Mouse (Mus musculus): Measurements from ENCODE around the gene Csf2rb2. TPM values are rescaled to one million over a fixed set of nuclear protein-coding genes. Genes with fewer than 3 reads are reported as not detected.

The Csf2rb2 gene
- polyA plus RNA-seq, 1 experiment: 3.1 TPM

Other genes starting within 250 kb of the Csf2rb2 start
- not detected in 2 replicates for gene Cacng2, start 185.7 kb downstream of the Csf2rb2 start, polyA plus RNA-seq (2012; rRNA removed)
- 22.4 and 27.3 TPM in 2 replicates for gene Ift27, start 131.6 kb downstream of the Csf2rb2 start, polyA plus RNA-seq (2012; rRNA removed)
- 1.3 TPM in 1 of 2 replicates, not detected in the other for gene Pvalb, start 99.3 kb downstream of the Csf2rb2 start, polyA plus RNA-seq (2012; rRNA removed)
- 20.4 and 22.8 TPM in 2 replicates for gene Ncf4, start 60.9 kb downstream of the Csf2rb2 start, polyA plus RNA-seq (2012; rRNA removed)
- 7.4 and 11.8 TPM in 2 replicates for gene Csf2rb, start 20.0 kb upstream of the Csf2rb2 start, polyA plus RNA-seq (2012; rRNA removed)
- not detected in 2 replicates for gene Tex33, start 90.2 kb upstream of the Csf2rb2 start, polyA plus RNA-seq (2012; rRNA removed)
- 19.9 and 39.4 TPM in 2 replicates for gene Tst, start 100.2 kb upstream of the Csf2rb2 start, polyA plus RNA-seq (2012; rRNA removed)
- gene Mpst, start 100.7 kb upstream of the Csf2rb2 start, polyA plus RNA-seq (2012; rRNA removed): 92.9 and 135 TPM in 2 replicates
- gene Kctd17, start 122.8 kb upstream of the Csf2rb2 start, polyA plus RNA-seq (2012; rRNA removed): 30.7 and 33.7 TPM in 2 replicates
- gene Tmprss6, start 162.9 kb upstream of the Csf2rb2 start, polyA plus RNA-seq (2012; rRNA removed): 0.05 and 0.20 TPM in 2 replicates
- gene Il2rb, start 189.6 kb upstream of the Csf2rb2 start, polyA plus RNA-seq (2012; rRNA removed): 9.6 and 12.4 TPM in 2 replicates
- 12.7 and 13.4 TPM in 2 replicates for gene C1qtnf6, start 225.7 kb upstream of the Csf2rb2 start, polyA plus RNA-seq (2012; rRNA removed)
- 0.51 and 0.82 TPM in 2 replicates for gene Sstr3, start 239.0 kb upstream of the Csf2rb2 start, polyA plus RNA-seq (2012; rRNA removed)